In the genomic region with DNA sequence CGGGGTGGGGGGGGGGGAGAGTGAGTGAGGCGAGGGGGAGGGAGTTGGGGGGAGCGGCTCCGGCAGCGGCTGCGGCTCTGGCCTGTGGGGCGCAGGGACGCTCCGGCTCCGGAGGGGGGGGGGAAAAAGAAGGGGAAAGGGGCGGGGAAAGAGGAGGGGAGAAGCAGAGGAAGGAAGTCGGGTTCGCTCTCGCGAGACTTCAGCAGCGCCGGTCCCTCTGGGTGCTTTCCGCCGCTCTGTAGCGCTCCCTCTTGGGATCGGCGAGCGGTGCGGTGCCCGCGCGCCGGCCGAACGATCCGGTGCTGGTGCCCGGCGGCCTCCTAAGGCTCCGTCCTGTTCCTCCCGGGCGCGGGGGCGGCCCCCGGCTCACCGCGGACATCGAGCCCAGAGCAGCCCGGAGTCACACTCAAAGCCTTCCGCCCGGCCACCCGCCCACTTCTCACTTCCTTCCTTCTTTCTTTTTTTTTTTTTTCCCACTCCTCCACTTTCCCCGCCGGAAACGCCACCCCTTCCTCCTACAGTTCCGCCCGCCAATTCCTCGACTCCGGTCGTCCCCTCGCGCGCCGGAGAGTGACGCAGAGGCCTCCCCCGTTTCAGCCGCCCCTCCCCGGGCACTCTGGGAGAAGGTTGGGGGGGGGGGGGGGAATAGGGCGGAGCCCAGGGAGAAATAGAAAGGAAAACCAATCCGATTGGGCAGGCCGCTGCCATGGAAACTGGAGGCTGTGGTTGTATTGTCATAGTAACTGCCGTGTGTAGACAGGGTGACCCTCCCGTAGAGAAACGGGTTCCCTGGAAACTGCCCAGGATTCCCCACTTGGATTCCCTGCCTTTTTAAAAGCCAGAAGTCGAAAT, we compare ENCODE assay signal across 8 mouse cellular contexts. TPM values are rescaled to one million over a fixed set of nuclear protein-coding genes. Genes with fewer than 3 reads are reported as not detected.
A peak's percentile ranks its signal among the peaks of the same experiment; 100 is the strongest.
DNase-seq lines count a peak whose midpoint lies in the region; ATAC-seq and TF ChIP-seq lines count a peak whose summit lies in the region.

No protein-coding gene starts in this region.

- no peak for TF ChIP-seq CTCF in Patski (IDR thresholded peaks at IDR 0.05)

- H3K4me3 ChIP-seq in hindbrain, embryonic 14.5 days (replicated peaks; ENCODE audit: low read length): peak overlapping the region; percentile 90

- H3K4me1 ChIP-seq in hindbrain, embryonic 14.5 days (replicated peaks; ENCODE audit: control insufficient read depth, insufficient read depth, low read length): peaks cover 15% of the 10 kb centered on the region

- DNase-seq in Patski (ENCODE audit: low read depth, low spot score): peak; percentile 84
- DNase-seq in cerebellum, postnatal 14 days: peak; percentile 97 to 98
- DNase-seq in frontal cortex, postnatal 25 days (ENCODE audit: low spot score in 2 of 2): peak; percentile 89 to 91
- DNase-seq in hindbrain, embryonic 14.5 days (ENCODE audit: low spot score): peak; percentile 96
- peak; percentile 95 for DNase-seq in layer of hippocampus, postnatal 36 days
- DNase-seq in lung, postnatal 36 days: peak; percentile 96
- peak; percentile 99 for DNase-seq in retina, postnatal 1 day
- peak; percentile 89 to 94 for DNase-seq in urinary bladder, adult 18-20 months (ENCODE audit: low spot score in 2 of 2)

- no peaks in the 10 kb centered on the region for H3K9me3 ChIP-seq in hindbrain, embryonic 14.5 days (ENCODE audit: control insufficient read depth, low read length)

- WGBS in hindbrain, embryonic 14.5 days: under 1% methylated on average over 57 of the region's 69 CpGs

- 0 out of 2 replicates have a peak, but pooled peaks cover 6% of the 10 kb centered on the region for H3K36me3 ChIP-seq in hindbrain, embryonic 14.5 days (replicated peaks; ENCODE audit: control insufficient read depth, insufficient read depth)

- in situ Hi-C loops in Patski (cut with MboI; ENCODE audit: low pct_unique_long_range_greater_than_20kb): loop anchor here (5.0 kb wide), 2 partner anchors 111 to 189 kb away; no protein-coding TSS in a partner anchor

- peaks cover 3% of the 10 kb centered on the region for H3K27me3 ChIP-seq in Patski
- no peaks in the 10 kb centered on the region for H3K27me3 ChIP-seq in hindbrain, embryonic 14.5 days (ENCODE audit: control insufficient read depth, insufficient read depth, low read length)

- CTCF ChIA-PET in Patski (lab: Charles Lee): no interaction called here

- POLR2A ChIA-PET in Patski (lab: Charles Lee): interaction anchor here (0.7 kb wide), 1 partner anchor 18 kb away, joined by 4 read pairs; no protein-coding TSS in a partner anchor

- peak overlapping the region; percentile 87 for H3K9ac ChIP-seq in hindbrain, embryonic 14.5 days

- H3K27ac ChIP-seq in hindbrain, embryonic 14.5 days: peak overlapping the region; percentile 100

- ATAC-seq in Patski: peak; percentile 85
- ATAC-seq in hindbrain, embryonic 14.5 days (ENCODE audit: low FRiP score): peak; percentile 92

- peak overlapping the region; percentile 99 for H3K4me2 ChIP-seq in hindbrain, embryonic 14.5 days (replicated peaks)

RNA-seq across cellular contexts. Expression of a gene that starts 0.4 kb away (rescaled TPM):
- polyA plus RNA-seq in Patski (2021): 44.0 TPM
- 39.1 and 43.8 TPM in 2 replicates for polyA plus RNA-seq in hindbrain, embryonic 14.5 days (2014; fragmentation: Nextera tagmentation; extraction: Ambion mirVana)
- 100 to 1,000 TPM in 1 of 2 experiments, 10 to 100 TPM in 1; 89.9 to 104 TPM for total RNA-seq in layer of hippocampus, postnatal 36 days (2021)

RNA-seq across cellular contexts. Expression of a gene that starts 51.9 kb away (rescaled TPM):
- polyA plus RNA-seq in Patski (2021): 0.14 TPM
- polyA plus RNA-seq in hindbrain, embryonic 14.5 days (2014; fragmentation: Nextera tagmentation; extraction: Ambion mirVana): 81.6 and 84.7 TPM in 2 replicates
- 100 to 1,000 TPM; 131 to 133 TPM for total RNA-seq in layer of hippocampus, postnatal 36 days (2021)

Comparison
In these comparisons a context has a peak if more than half of its experiments do, and no peak if none do; other contexts are left out.
1. Peak in every context shown above with its lines: DNase-seq, ATAC-seq, H3K4me3 ChIP-seq and H3K27ac ChIP-seq.
2. RNA of a gene that starts 51.9 kb away (polyA plus RNA-seq): 81.6 to 84.7 TPM in hindbrain, embryonic 14.5 days; 0.14 TPM in Patski (single experiment); every median in the first group is over 10 times any median in the second.